Mouse (Mus musculus): ENCODE results near the gene Samd3. TPM values are rescaled to one million over a fixed set of nuclear protein-coding genes. Genes with fewer than 3 reads are reported as not detected.
A peak's percentile ranks its signal among the peaks of the same experiment; 100 is the strongest.

Gene Samd3
- polyA plus RNA-seq (2015; fragmentation: Nextera tagmentation; extraction: Ambion mirVana) = not detected in 2 replicates

- no peak for ATAC-seq (ENCODE audit: low FRiP score, low read depth)
- H3K27me3 ChIP-seq = no peaks in the 10 kb centered on the region
- no peaks in the 10 kb centered on the region for H3K36me3 ChIP-seq
- 41% methylated on average over 4 of the region's 4 CpGs for WGBS
- H3K4me2 ChIP-seq (replicated peaks) = no peak within 1 kb of the TSS
- no peak within 1 kb of the TSS for H3K9ac ChIP-seq
- H3K9me3 ChIP-seq = no peaks in the 10 kb centered on the region
- no peaks in the 10 kb centered on the region for H3K4me1 ChIP-seq
- no peak within 1 kb of the TSS for H3K27ac ChIP-seq
- no peak within 1 kb of the TSS for H3K4me3 ChIP-seq
Measured at GRCm38 (mm10) chr10:26229488-26229887, at the start of gene Samd3. Samd3 (plus strand) TSS chr10:26229707.

GRCm38 (mm10) chr10:26185289-26185688 lies 44.2 kb upstream of the Samd3 start:
- Histone ChIP-seq H3K4me1 (no peaks in the 10 kb centered on the region), H3K9ac (no peak overlapping the region), H3K9me3 (no peaks in the 10 kb centered on the region), H3K27ac (no peak overlapping the region), H3K27me3 (no peaks in the 10 kb centered on the region), H3K4me2 (replicated peaks) (no peak overlapping the region), H3K36me3 (no peaks in the 10 kb centered on the region), H3K4me3 (no peak overlapping the region)
- 51% methylated on average over 5 of the region's 5 CpGs for WGBS
- ATAC-seq (ENCODE audit: low FRiP score, low read depth) = no peak

- Histone ChIP-seq H3K27ac (peak overlapping the region; percentile 67), H3K4me2 (replicated peaks) (no peak overlapping the region), H3K36me3 (no peaks in the 10 kb centered on the region), H3K9ac (no peak overlapping the region), H3K4me3 (no peak overlapping the region), H3K9me3 (no peaks in the 10 kb centered on the region), H3K4me1 (peaks cover 9% of the 10 kb centered on the region; the same call in 1 of the 2 replicates), H3K27me3 (no peaks in the 10 kb centered on the region)
- ATAC-seq (ENCODE audit: low FRiP score, low read depth) = no peak
Measured at GRCm38 (mm10) chr10:26190811-26191210, 38.7 kb upstream of the Samd3 start.

GRCm38 (mm10) chr10:26194892-26195291 lies 34.6 kb upstream of the Samd3 start:
- Histone ChIP-seq H3K27me3 (no peaks in the 10 kb centered on the region), H3K27ac (no peak overlapping the region), H3K9ac (no peak overlapping the region), H3K4me1 (peaks cover 9% of the 10 kb centered on the region; the same call in 1 of the 2 replicates), H3K36me3 (no peaks in the 10 kb centered on the region), H3K4me2 (replicated peaks) (no peak overlapping the region), H3K4me3 (no peak overlapping the region), H3K9me3 (no peaks in the 10 kb centered on the region)
- ATAC-seq (ENCODE audit: low FRiP score, low read depth) = no peak
- 88% methylated on average over 1 of the region's 1 CpGs for WGBS

GRCm38 (mm10) chr10:26202708-26203368 lies 26.7 kb upstream of the Samd3 start:
- H3K27me3 ChIP-seq = no peaks in the 10 kb centered on the region
- H3K9ac ChIP-seq = no peak overlapping the region
- H3K9me3 ChIP-seq = no peaks in the 10 kb centered on the region
- no peak overlapping the region for H3K27ac ChIP-seq
- H3K4me1 ChIP-seq = no peaks in the 10 kb centered on the region
- no peak overlapping the region for H3K4me3 ChIP-seq
- WGBS = 88% methylated on average over 9 of the region's 9 CpGs
- no peak overlapping the region for H3K4me2 ChIP-seq (replicated peaks)
- no peak for ATAC-seq (ENCODE audit: low FRiP score, low read depth)
- H3K36me3 ChIP-seq = no peaks in the 10 kb centered on the region

- ATAC-seq (ENCODE audit: low FRiP score, low read depth) = no peak
Measured at GRCm38 (mm10) chr10:26220729-26221128, 8.8 kb upstream of the Samd3 start.

GRCm38 (mm10) chr10:26226241-26226640 lies 3.3 kb upstream of the Samd3 start:
- no peak overlapping the region for H3K27ac ChIP-seq
- H3K9ac ChIP-seq = no peak overlapping the region
- H3K9me3 ChIP-seq = no peaks in the 10 kb centered on the region
- no peak overlapping the region for H3K4me2 ChIP-seq (replicated peaks)
- no peaks in the 10 kb centered on the region for H3K36me3 ChIP-seq
- ATAC-seq (ENCODE audit: low FRiP score, low read depth) = no peak
- H3K4me3 ChIP-seq = no peak overlapping the region
- H3K27me3 ChIP-seq = no peaks in the 10 kb centered on the region
- no peaks in the 10 kb centered on the region for H3K4me1 ChIP-seq
- WGBS = 80% methylated on average over 5 of the region's 5 CpGs

More at GRCm38 (mm10) chr10:26220729-26221128, 8.8 kb upstream of the Samd3 start:
- H3K36me3 ChIP-seq = no peaks in the 10 kb centered on the region
- no peaks in the 10 kb centered on the region for H3K9me3 ChIP-seq
- no peak overlapping the region for H3K4me3 ChIP-seq
- no peaks in the 10 kb centered on the region for H3K4me1 ChIP-seq
- H3K4me2 ChIP-seq (replicated peaks) = no peak overlapping the region
- H3K27me3 ChIP-seq = no peaks in the 10 kb centered on the region
- H3K9ac ChIP-seq = no peak overlapping the region
- 84% methylated on average over 4 of the region's 4 CpGs for WGBS
- H3K27ac ChIP-seq = no peak overlapping the region

- H3K4me1 ChIP-seq = no peaks in the 10 kb centered on the region
- H3K27ac ChIP-seq = no peak overlapping the region
- no peak overlapping the region for H3K4me3 ChIP-seq
- H3K9me3 ChIP-seq = no peaks in the 10 kb centered on the region
- ATAC-seq (ENCODE audit: low FRiP score, low read depth) = no peak
- 28% methylated on average over 2 of the region's 2 CpGs for WGBS
- no peak overlapping the region for H3K4me2 ChIP-seq (replicated peaks)
- no peak overlapping the region for H3K9ac ChIP-seq
- H3K27me3 ChIP-seq = no peaks in the 10 kb centered on the region
- no peaks in the 10 kb centered on the region for H3K36me3 ChIP-seq
Measured at GRCm38 (mm10) chr10:26226734-26227133, 2.8 kb upstream of the Samd3 start.

- no peak overlapping the region for H3K9ac ChIP-seq
- no peaks in the 10 kb centered on the region for H3K9me3 ChIP-seq
- ATAC-seq (ENCODE audit: low FRiP score, low read depth) = no peak
- H3K27ac ChIP-seq = no peak overlapping the region
- no peaks in the 10 kb centered on the region for H3K36me3 ChIP-seq
- no peaks in the 10 kb centered on the region for H3K27me3 ChIP-seq
- no peaks in the 10 kb centered on the region for H3K4me1 ChIP-seq
- no peak overlapping the region for H3K4me2 ChIP-seq (replicated peaks)
- H3K4me3 ChIP-seq = no peak overlapping the region
Measured at GRCm38 (mm10) chr10:26228187-26228586, 1.3 kb upstream of the Samd3 start.

GRCm38 (mm10) chr10:26232071-26232653 lies 2.7 kb downstream of the Samd3 start:
- Histone ChIP-seq H3K9me3 (no peaks in the 10 kb centered on the region), H3K27ac (no peak overlapping the region), H3K4me2 (replicated peaks) (no peak overlapping the region), H3K4me3 (no peak overlapping the region), H3K27me3 (no peaks in the 10 kb centered on the region), H3K9ac (no peak overlapping the region), H3K4me1 (no peaks in the 10 kb centered on the region), H3K36me3 (no peaks in the 10 kb centered on the region)
- WGBS = 77% methylated on average over 3 of the region's 3 CpGs
- no peak for ATAC-seq (ENCODE audit: low FRiP score, low read depth)

- Histone ChIP-seq H3K27ac (no peak overlapping the region), H3K9ac (no peak overlapping the region), H3K27me3 (no peaks in the 10 kb centered on the region), H3K4me2 (replicated peaks) (no peak overlapping the region), H3K9me3 (no peaks in the 10 kb centered on the region), H3K36me3 (no peaks in the 10 kb centered on the region), H3K4me3 (no peak overlapping the region), H3K4me1 (0 out of 2 replicates have a peak, but pooled peaks cover 3% of the 10 kb centered on the region)
- WGBS = 22% methylated on average over 4 of the region's 4 CpGs
- ATAC-seq (ENCODE audit: low FRiP score, low read depth) = no peak
Measured at GRCm38 (mm10) chr10:26238559-26238958, 9.1 kb downstream of the Samd3 start.

- no peak overlapping the region for H3K4me3 ChIP-seq
- H3K4me1 ChIP-seq = 0 out of 2 replicates have a peak, but pooled peaks cover 3% of the 10 kb centered on the region
- no peaks in the 10 kb centered on the region for H3K27me3 ChIP-seq
- no peak overlapping the region for H3K27ac ChIP-seq
- no peaks in the 10 kb centered on the region for H3K36me3 ChIP-seq
- ATAC-seq (ENCODE audit: low FRiP score, low read depth) = no peak
- H3K4me2 ChIP-seq (replicated peaks) = no peak overlapping the region
- no peak overlapping the region for H3K9ac ChIP-seq
- no peaks in the 10 kb centered on the region for H3K9me3 ChIP-seq
- WGBS = 67% methylated on average over 1 of the region's 1 CpGs
Measured at GRCm38 (mm10) chr10:26239090-26239489, 9.6 kb downstream of the Samd3 start.

- no peak overlapping the region for H3K9ac ChIP-seq
- no peak for ATAC-seq (ENCODE audit: low FRiP score, low read depth)
- no peak overlapping the region for H3K27ac ChIP-seq
- 0 out of 2 replicates have a peak, but pooled peaks cover 3% of the 10 kb centered on the region for H3K4me1 ChIP-seq
- no peak overlapping the region for H3K4me3 ChIP-seq
- H3K4me2 ChIP-seq (replicated peaks) = no peak overlapping the region
- no peaks in the 10 kb centered on the region for H3K36me3 ChIP-seq
- no peaks in the 10 kb centered on the region for H3K9me3 ChIP-seq
- H3K27me3 ChIP-seq = no peaks in the 10 kb centered on the region
- 83% methylated on average over 3 of the region's 3 CpGs for WGBS
Measured at GRCm38 (mm10) chr10:26243203-26243602, 13.7 kb downstream of the Samd3 start.
